Mouse (Mus musculus): ENCODE data around the gene Aif1l.

GRCm38 (mm10) chr2:31929664-31930063, 20.3 kb upstream of the Aif1l start:
- TF ChIP-seq EP300 (IDR thresholded peaks at IDR 0.05), result no peak
- TF ChIP-seq CTCF (IDR thresholded peaks at IDR 0.05), result no peak

All from lung, postnatal 0 days (tissue).